Mouse (Mus musculus) kidney, adult 2 months (tissue): ENCODE measurements around the gene Adamts18.

Experiments used
- CTCF ChIP-seq: fragments of 200-500 bp; conservative IDR thresholded peaks from 2 replicates; pipeline ENCODE4 v1.5.1; 2011; ENCODE audit warnings: low read depth, mild to moderate bottlenecking, control low read depth, low read length, moderate library complexity, mixed read lengths; ENCODE audit not compliant: insufficient read depth, insufficient read length
- POLR2A ChIP-seq: fragments of 200-500 bp; IDR thresholded peaks from one replicate; pipeline ENCODE4 v1.6.1; 2011; ENCODE audit warnings: low read depth, low read length, control low read depth

- TF ChIP-seq POLR2A (no peak), CTCF (no peak)
Measured at GRCm38 (mm10) chr8:113799550-113799949, 49.0 kb downstream of the Adamts18 start.
